Mouse (Mus musculus) heart, adult 8-10 months (tissue): ENCODE data around the gene Irf2bpl. TPM values are rescaled to one million over a fixed set of nuclear protein-coding genes. Genes with fewer than 3 reads are reported as not detected.

ENCODE experiments used
- DNase-seq: peaks from one replicate; pipeline ENCODE4 v3.0.0; 2022; ENCODE audit warnings: low spot score
- total RNA-seq, 4 experiments: library from RNA; stranded (reverse); gene quantifications; 2 replicates each; pipeline ENCODE4 v1.2.4; 2022

Gene Irf2bpl
- total RNA-seq, 4 experiments from 2014 or later: 26.2 to 30.4 (median 27.8) TPM

GRCm38 (mm10) chr12:86859924-86860790 lies 24.4 kb downstream of the Irf2bpl start:
- DNase-seq: no peak

DNA sequence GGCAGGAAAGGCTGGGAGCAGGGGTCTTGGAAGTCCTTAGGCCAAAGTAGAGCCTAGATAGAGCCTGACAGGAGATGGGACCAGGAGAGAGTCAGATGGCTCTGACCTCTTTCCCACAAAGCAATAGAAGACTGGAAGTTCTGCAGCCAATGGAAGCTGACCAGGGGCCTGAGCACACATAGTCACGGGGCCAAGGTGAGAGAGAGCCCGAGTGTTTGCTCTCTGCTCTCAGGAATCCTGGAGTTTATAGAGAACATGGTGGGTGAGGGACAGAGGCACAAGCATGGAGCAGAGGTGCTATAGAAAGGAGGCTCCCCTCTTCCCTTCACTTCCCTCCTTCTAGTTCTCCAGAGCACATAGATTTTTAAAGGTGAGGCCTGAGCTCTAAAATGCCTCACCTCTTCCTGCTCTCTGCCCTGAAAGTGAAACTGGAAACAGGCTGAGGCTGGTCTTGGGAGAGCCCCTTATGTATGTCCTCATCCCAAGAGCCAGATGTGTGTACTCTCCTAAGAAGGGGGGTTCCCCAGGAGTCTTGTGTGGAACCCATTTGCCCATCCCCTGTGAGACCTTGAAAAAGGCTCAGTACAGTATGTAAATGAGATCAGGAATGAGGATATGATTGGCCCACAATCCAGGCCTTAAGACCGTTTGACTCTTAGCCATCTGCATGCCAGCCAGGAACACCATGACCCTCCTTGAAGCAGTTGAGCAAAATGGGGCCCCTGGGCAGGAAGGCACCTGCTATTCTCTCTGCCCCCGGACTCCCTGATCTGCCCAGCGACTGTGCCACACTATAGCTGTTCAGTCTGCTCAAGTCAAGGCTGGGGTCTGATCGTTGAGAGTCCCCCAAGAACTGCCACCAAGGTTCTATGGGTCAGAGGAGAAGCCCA lies 25.4 kb downstream of the Irf2bpl start:
- DNase-seq: no peak

GRCm38 (mm10) chr12:86858498-86858897 lies 26.1 kb downstream of the Irf2bpl start:
- no peak for DNase-seq

- no peak for DNase-seq
These were observed 27.3 kb downstream of the Irf2bpl start for GRCm38 (mm10) chr12:86857290-86857689.

GRCm38 (mm10) chr12:86855670-86856069 lies 28.9 kb downstream of the Irf2bpl start:
- DNase-seq: no peak

DNA sequence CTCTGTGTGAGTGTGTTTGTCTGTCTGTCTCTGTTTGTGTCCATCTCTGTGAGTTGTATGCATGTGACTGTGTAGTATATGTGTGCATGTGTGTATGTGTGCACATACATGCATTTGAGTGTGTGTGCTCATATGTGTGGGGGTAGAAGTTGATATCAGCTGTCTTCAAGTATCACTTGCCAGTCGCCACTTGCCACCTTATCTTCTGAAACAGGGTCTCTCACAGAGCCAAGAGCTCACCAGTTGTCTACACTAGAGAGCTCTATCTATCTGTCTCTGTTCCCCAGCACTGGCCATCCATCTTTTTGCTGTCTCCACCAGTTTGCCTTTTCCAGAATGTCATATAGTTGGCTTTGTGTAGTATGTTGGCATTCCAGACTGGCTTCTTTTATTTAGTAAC lies 31.1 kb downstream of the Irf2bpl start:
- DNase-seq: no peak

GRCm38 (mm10) chr12:86851313-86851712 lies 33.3 kb downstream of the Irf2bpl start:
- no peak for DNase-seq

- no peak for DNase-seq
These were observed 33.9 kb downstream of the Irf2bpl start for GRCm38 (mm10) chr12:86850746-86851145.

DNA sequence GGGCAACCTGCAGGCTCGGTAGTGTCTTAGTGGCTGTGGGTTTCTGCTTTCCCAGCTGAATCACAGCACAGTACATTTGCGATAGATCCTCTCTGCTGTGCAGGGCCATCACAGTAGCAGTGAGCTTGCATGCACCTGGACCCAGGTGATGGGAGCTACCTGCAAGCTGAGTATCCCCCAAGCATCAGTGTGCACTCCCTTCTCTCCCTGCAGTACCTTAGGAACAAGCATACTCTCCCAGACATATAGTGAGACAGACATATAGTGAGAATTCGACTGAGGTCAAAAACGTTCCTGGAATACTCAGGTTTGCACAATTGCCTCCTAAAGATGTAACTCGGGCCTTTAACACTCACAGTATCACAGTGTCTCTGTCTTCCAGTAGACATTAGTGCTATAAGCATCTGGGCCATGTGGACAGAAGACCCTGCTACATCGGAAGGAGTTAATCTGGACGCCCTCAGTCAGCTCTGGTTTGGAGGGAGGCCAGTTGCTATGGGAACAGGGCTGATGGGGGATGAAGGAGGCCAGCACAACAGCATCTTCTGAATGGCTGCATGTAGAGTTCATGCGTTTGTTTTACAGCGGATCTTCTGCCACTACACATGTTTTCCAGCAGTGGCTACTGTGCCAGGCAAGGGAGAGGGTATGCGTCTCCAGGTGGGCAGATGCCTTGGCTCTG lies 34.5 kb downstream of the Irf2bpl start:
- DNase-seq: no peak

- no peak for DNase-seq
These were observed 41.6 kb downstream of the Irf2bpl start for GRCm38 (mm10) chr12:86842866-86843459.

- DNase-seq: no peak
These were observed 44.1 kb downstream of the Irf2bpl start for GRCm38 (mm10) chr12:86840526-86840925.

GRCm38 (mm10) chr12:86838181-86838580 lies 46.4 kb downstream of the Irf2bpl start:
- no peak for DNase-seq

GRCm38 (mm10) chr12:86836431-86837047 lies 48.1 kb downstream of the Irf2bpl start:
- peak; percentile 92 for DNase-seq

GRCm38 (mm10) chr12:86835899-86836298 lies 48.7 kb downstream of the Irf2bpl start:
- DNase-seq: no peak

GRCm38 (mm10) chr12:86834416-86834772 lies 50.2 kb downstream of the Irf2bpl start:
- DNase-seq: no peak

- peak; percentile 93 for DNase-seq
These were observed 50.7 kb downstream of the Irf2bpl start for GRCm38 (mm10) chr12:86833711-86834415.

- peak; percentile 34 for DNase-seq
These were observed 51.9 kb downstream of the Irf2bpl start for GRCm38 (mm10) chr12:86832551-86833182.

DNA sequence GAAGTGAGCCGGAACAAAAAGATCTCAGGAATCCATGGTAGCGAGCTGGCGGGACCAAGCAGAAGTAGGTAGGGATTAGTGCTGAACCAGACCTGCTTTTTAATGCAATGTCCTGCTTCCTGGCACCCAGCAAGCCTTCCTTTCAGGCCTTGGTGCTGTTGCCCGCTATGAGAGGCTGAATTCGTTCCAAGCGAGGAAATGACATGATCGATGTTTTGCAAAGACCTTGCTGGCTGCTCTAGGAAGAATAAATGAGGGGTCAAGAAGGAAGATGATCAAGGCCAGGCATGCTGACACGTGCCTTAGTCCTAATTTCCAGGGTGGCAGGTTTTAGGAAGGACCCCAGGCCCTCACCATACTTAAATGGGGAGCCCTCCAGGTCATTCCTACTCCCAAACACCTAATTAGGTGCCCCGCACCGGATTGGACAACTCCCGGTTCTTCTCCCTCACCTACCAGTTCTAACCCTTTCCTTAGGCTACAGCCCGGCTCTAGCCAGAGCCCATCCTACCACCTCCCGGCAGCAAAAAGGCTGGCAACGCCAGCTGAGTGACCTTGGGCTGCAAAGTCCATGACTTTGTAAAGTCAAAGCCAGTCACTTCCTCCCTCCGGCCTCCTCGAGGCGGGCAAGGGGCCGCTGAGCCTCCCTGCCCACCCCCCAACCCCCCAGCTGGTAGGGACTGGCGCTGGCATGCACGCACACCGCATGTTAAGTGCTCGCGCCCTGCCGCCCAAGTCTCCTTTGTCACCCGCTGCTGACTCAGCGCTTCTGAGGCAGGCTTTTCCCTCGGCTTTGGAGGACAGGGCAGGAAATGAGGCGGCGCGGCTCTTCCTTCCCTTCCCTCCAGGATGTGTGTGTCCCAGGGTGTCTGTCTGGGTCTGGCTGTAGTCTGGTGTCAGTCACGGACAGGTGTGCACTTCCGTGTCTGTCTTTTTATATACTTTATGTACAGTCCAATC lies 52.7 kb downstream of the Irf2bpl start:
- DNase-seq: peak; percentile 69
